Mouse (Mus musculus) embryonic facial prominence, embryonic 11.5 days (tissue): ENCODE data around the gene Asb10. TPM values are rescaled to one million over a fixed set of nuclear protein-coding genes. Genes with fewer than 3 reads are reported as not detected.

Experiments
- ATAC-seq: fragments of 200-750 bp; cut with Nextera tagmentation; replicated peaks from 2 replicates; pipeline ENCODE4 v1.8.0; 2017; ENCODE audit warnings: low read depth; ENCODE audit not compliant: insufficient number of reproducible peaks, low FRiP score, low TSS enrichment
- DNase-seq: peaks from one replicate; pipeline ENCODE4 v3.0.0-alpha.2; 2015; ENCODE audit warnings: low spot score
- H3K27ac ChIP-seq: fragments of 300-500 bp; sonication (generic); replicated peaks from 2 replicates; pipeline ENCODE4 v1.5.1; 2014; ENCODE audit warnings: mild to moderate bottlenecking, low read depth, low read length, control low read depth
- H3K27me3 ChIP-seq: fragments of 300-500 bp; sonication (generic); 2 replicates; pipeline ENCODE4 v1.6.1; 2014; ENCODE audit warnings: mild to moderate bottlenecking, low read length, moderate library complexity, mixed read lengths; ENCODE audit not compliant: control insufficient read depth, insufficient read depth
- H3K36me3 ChIP-seq: fragments of 300-500 bp; sonication (generic); replicated peaks from 2 replicates; pipeline ENCODE4 v1.6.1; 2014; ENCODE audit warnings: low read depth, mild to moderate bottlenecking, low read length, moderate library complexity, mixed read lengths; ENCODE audit not compliant: control insufficient read depth, insufficient read depth
- H3K4me1 ChIP-seq: fragments of 300-500 bp; sonication (generic); 2 replicates; pipeline ENCODE4 v1.6.1; 2014; ENCODE audit warnings: low read length, mixed read lengths; ENCODE audit not compliant: control insufficient read depth, insufficient read depth
- H3K4me2 ChIP-seq: fragments of 300-500 bp; sonication (generic); 2 replicates; pipeline ENCODE4 v1.6.1; 2014; ENCODE audit warnings: low read depth, mild to moderate bottlenecking, control low read depth, low read length, moderate library complexity
- H3K4me3 ChIP-seq: fragments of 300-500 bp; sonication (generic); 2 replicates; pipeline ENCODE4 v1.5.1; 2014; ENCODE audit warnings: low read depth, low read length, control low read depth
- H3K9ac ChIP-seq: fragments of 300-500 bp; sonication (generic); replicated peaks from 2 replicates; pipeline ENCODE4 v1.6.1; 2014; ENCODE audit warnings: mild to moderate bottlenecking, control low read depth, low read length
- H3K9me3 ChIP-seq: fragments of 300-500 bp; sonication (generic); replicated peaks from 2 replicates; pipeline ENCODE4 v1.6.1; 2016; ENCODE audit warnings: mild to moderate bottlenecking, low read length, inconsistent platforms, mixed read lengths; ENCODE audit not compliant: control insufficient read depth
- WGBS: fragments of 180-500 bp; shearing (Covaris S2); extraction: QIAGEN DNeasy Blood & Tissue Kit; methylation state at CpG from one replicate; pipeline ENCODE4 v1.1.7; 2014; 5-methylcytosine and 5-hydroxymethylcytosine counted together
- polyA plus RNA-seq: library from polyadenylated mRNA; unstranded; fragments of >200 nt; fragmentation: Nextera tagmentation; extraction: Ambion mirVana; gene quantifications from 2 replicates; pipeline ENCODE4 v1.2.1, GENCODE M21; 2014

The Asb10 gene
- polyA plus RNA-seq, 1 experiment from 2014 or later, result 0.24 TPM

GRCm38 (mm10) chr5:24484963-24485362 lies 55.8 kb downstream of the Asb10 start:
- no peak overlapping the region for H3K27ac ChIP-seq
- H3K4me3 ChIP-seq, result no peak overlapping the region
- H3K9ac ChIP-seq, result peak overlapping the region; percentile 18; the same call in 1 of the 2 replicates
- peaks cover 15% of the 10 kb centered on the region for H3K36me3 ChIP-seq
- no peaks in the 10 kb centered on the region for H3K9me3 ChIP-seq
- H3K27me3 ChIP-seq, result no peaks in the 10 kb centered on the region
- H3K4me2 ChIP-seq, result peak overlapping the region; percentile 36; the same call in 1 of the 2 replicates
- WGBS, result 15% methylated on average over 22 of the region's 22 CpGs
- ATAC-seq (no peak), DNase-seq (no peak)
- peaks cover 12% of the 10 kb centered on the region for H3K4me1 ChIP-seq

GRCm38 (mm10) chr5:24483326-24483725 lies 57.5 kb downstream of the Asb10 start:
- ATAC-seq, result no peak
- H3K4me3 ChIP-seq, result no peak overlapping the region
- 15% methylated on average over 10 of the region's 11 CpGs for WGBS
- H3K4me1 ChIP-seq, result peaks cover 12% of the 10 kb centered on the region
- H3K36me3 ChIP-seq, result peaks cover 8% of the 10 kb centered on the region
- no peak overlapping the region for H3K9ac ChIP-seq
- DNase-seq, result peak; percentile 88
- H3K9me3 ChIP-seq, result no peaks in the 10 kb centered on the region
- H3K4me2 ChIP-seq, result no peak overlapping the region
- H3K27me3 ChIP-seq, result no peaks in the 10 kb centered on the region
- H3K27ac ChIP-seq, result no peak overlapping the region

Other genes with a start within 250 kb of the Asb10 start
- gene Kcnh2, start 189.4 kb downstream of the Asb10 start, polyA plus RNA-seq, result 3.7 and 4.2 TPM in 2 replicates
- 3.2 and 4.2 TPM in 2 replicates for gene Nos3, start 176.2 kb downstream of the Asb10 start, polyA plus RNA-seq
- gene Atg9b, start 148.8 kb downstream of the Asb10 start, polyA plus RNA-seq, result 0.18 and 0.21 TPM in 2 replicates
- 27.0 and 27.4 TPM in 2 replicates for gene Abcb8, start 147.3 kb downstream of the Asb10 start, polyA plus RNA-seq
- 0.42 and 0.45 TPM in 2 replicates for gene Asic3, start 127.6 kb downstream of the Asb10 start, polyA plus RNA-seq
- gene Cdk5, start 117.4 kb downstream of the Asb10 start, polyA plus RNA-seq, result 49.9 and 50.8 TPM in 2 replicates
- 16.5 and 20.6 TPM in 2 replicates for gene Slc4a2, start 117.1 kb downstream of the Asb10 start, polyA plus RNA-seq
- 77.8 and 88.2 TPM in 2 replicates for gene Fastk, start 95.7 kb downstream of the Asb10 start, polyA plus RNA-seq
- 20.2 and 24.7 TPM in 2 replicates for gene Tmub1, start 93.1 kb downstream of the Asb10 start, polyA plus RNA-seq
- 40.0 and 45.1 TPM in 2 replicates for gene Agap3, start 88.8 kb downstream of the Asb10 start, polyA plus RNA-seq
- 0.07 and 0.13 TPM in 2 replicates for gene Gbx1, start 13.8 kb downstream of the Asb10 start, polyA plus RNA-seq
- not detected in 2 replicates for gene 4931409K22Rik, start 15.8 kb upstream of the Asb10 start, polyA plus RNA-seq
- 148 and 159 TPM in 2 replicates for gene Abcf2, start 36.5 kb upstream of the Asb10 start, polyA plus RNA-seq
- gene Chpf2, start 45.8 kb upstream of the Asb10 start, polyA plus RNA-seq, result 6.4 and 7.1 TPM in 2 replicates
- gene Smarcd3, start 83.4 kb upstream of the Asb10 start, polyA plus RNA-seq, result 46.2 and 47.1 TPM in 2 replicates
- gene Nub1, start 144.6 kb upstream of the Asb10 start, polyA plus RNA-seq, result 37.3 and 38.6 TPM in 2 replicates
- 53.8 and 57.5 TPM in 2 replicates for gene Wdr86, start 189.7 kb upstream of the Asb10 start, polyA plus RNA-seq
- 3.3 TPM in 1 of 2 replicates, not detected in the other for gene Crygn, start 217.0 kb upstream of the Asb10 start, polyA plus RNA-seq